Mouse (Mus musculus) retina, postnatal 1 day (tissue): Measurements from ENCODE around the gene Foxp1.

Experiments used
- DNase-seq: peaks from one replicate; pipeline ENCODE4 v3.0.0-alpha.2; 2012

The Foxp1 gene

DNA sequence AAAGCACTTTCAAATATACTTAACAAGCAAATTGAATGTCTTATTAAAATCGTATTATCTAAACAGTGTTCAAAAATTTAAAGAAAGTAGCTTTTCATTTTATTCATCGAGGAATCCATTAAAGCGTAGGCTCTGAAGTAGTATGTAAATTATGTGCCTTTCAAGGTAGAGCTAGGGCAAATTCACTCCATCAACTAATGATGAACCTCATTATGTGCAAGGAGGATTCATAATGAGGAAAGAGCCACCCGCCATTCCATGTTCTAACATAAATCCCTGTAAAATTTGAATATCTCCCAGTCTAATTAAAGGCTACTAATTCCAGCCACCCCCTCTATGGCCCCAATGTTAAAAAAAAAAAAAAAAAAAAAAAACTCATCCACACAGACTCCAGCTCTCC is 319.7 kb downstream of the Foxp1 start:
- DNase-seq: peak; percentile 30

DNA sequence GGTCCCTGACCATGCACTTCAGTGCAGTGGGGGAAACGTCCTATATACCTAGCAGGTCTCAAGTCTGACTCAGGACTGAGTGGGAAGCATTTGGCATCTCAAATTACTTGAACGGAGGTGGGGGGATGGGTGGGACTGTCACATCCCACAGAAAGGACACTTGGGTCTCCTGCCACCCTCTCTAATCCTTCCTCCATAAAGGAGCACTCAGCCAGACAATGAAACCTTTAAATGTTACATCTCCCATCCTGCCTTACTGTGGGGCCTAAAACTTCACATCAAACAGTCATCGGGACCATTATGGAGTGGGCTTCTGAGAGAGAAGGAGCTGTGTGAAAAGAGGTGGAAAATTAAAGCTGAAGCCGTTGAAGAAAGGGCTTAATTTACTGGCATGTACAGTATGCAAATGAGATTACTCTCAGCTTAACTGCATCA is 321.2 kb downstream of the Foxp1 start:
- DNase-seq: peak; percentile 73

GRCm38 (mm10) chr6:99200656-99201055 is 321.9 kb downstream of the Foxp1 start:
- peak; percentile 55 for DNase-seq

DNA sequence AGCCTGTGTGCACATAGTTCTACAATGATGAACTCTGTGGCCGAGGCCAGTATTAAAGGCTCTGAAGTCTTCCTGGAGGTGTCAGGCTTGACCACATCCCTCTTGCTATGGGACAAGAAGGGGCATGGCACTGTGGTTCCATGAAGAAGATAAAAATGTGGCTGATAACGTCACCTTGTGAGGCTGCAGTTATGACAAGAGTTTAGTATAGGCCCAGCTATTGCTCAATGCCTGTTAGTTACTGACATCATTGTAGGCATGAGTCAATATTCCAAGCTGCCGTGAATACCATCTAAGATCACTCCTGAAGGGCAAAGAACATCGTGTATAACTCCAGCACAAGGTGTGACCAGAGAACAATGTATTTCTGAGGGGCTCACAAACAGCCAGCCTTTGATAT is 323.2 kb downstream of the Foxp1 start:
- no peak for DNase-seq

DNA sequence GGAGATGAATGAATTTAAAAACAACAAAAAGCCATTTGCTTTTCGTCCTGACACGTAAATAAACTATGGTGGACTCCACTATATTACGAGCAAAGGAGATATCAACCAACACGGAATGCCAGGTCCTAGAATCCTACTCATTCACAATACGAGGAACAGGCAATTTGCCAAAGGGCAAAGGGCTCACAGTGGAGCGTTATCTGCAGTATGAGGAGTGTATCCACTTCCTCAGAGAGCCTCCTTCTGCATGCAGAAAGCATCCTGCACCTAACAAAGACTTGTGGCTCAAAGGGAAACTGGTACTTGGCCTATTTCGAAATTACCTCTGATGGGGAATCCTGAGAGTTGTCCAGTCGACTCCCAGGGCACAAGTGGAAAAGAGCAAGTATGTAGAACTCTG is 328.8 kb downstream of the Foxp1 start:
- no peak for DNase-seq

DNA sequence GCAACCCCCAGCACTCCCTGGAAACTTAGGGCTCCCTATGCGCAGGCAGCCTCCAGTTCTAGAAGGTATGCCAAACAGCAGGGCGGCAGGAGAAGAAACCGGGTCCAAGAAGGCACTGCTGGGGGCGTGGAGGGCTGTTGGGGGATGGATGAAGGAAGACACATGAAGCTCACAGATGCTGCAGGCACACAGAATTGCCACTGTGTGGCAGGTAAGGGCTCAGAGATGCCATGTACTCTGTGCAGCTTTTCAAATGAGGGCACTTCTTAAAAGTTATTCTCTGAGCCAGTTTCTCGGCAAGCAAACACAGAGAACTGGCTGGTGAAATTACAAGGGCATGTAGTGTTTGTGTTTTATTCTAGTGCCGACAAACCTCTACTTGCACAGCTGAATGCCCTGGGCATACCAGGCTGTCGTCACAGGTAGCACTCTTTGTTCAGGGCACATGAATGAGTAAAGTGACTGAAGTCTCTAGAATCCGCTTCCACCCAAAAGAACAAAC is 330.8 kb downstream of the Foxp1 start:
- DNase-seq: peak; percentile 49

DNA sequence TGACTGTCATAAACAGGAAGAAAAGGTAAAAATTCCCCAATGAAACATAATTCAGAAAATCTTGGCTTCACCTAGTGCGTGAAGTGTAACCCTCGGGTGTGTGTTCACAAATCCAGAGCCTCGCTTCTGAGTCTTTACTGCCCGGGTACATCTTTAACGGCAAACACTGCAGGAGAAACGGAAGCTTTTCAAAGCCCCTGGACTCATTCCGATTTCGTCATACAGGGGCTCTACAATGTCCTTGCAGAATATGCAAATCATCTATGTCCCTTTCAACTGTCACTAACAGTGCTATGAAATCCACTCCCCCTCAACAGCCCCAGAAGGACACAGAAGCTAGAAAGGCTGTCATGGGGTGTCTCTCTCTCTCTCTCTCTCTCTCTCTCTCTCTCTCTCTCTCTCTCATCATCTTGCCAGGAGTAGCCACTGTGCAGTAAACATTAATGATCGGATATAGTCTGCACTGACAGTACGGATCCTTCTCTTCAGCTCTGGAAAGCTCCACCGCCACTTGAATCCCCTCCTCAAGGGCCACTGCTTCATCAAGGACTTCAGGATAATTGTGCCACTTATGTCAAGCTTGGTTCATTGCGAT is 331.4 kb downstream of the Foxp1 start:
- DNase-seq: peak; percentile 47

GRCm38 (mm10) chr6:99189967-99190366 is 332.6 kb downstream of the Foxp1 start:
- DNase-seq: peak; percentile 61

- no peak for DNase-seq
Observed at GRCm38 (mm10) chr6:99188366-99189216, 333.9 kb downstream of the Foxp1 start.

DNA sequence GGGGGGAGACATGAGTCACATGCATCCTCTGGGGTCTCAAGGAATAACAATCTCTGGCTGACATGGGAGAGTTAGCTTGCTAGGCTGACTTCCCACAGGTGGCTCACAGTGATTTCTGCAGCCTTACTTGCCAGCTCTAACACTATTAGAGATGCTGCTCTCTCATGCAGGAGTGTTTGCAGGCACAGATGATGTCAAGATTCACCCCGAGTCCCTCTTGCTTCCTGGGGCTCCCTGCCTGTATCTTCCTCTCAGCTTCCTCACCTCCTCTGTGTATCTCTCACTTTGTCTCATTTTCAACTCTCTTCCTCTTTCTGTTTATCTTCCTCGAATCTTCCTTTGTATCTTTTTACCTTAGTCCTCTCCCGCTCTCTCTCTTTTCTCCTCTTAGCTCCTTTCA is 334.6 kb downstream of the Foxp1 start:
- no peak for DNase-seq

DNA sequence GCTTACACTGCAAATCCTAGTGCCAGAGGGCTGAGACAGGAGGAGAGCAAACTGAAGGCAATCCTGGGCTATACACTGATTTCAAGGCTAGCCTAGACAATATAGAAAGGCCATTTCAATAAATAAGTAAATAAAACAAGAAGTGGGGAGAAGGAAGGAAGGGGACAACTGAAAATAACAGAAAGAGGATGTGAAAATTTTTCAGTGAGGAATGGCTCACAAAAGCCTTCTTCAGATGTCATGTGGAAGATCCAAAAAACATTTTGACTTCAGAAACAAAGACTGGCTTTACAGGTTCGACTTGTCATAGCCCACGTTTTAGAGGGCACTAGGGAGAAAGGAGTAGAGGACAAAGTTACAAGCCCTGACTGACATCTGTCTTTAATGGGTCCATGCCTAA is 335.1 kb downstream of the Foxp1 start:
- DNase-seq: no peak

DNA sequence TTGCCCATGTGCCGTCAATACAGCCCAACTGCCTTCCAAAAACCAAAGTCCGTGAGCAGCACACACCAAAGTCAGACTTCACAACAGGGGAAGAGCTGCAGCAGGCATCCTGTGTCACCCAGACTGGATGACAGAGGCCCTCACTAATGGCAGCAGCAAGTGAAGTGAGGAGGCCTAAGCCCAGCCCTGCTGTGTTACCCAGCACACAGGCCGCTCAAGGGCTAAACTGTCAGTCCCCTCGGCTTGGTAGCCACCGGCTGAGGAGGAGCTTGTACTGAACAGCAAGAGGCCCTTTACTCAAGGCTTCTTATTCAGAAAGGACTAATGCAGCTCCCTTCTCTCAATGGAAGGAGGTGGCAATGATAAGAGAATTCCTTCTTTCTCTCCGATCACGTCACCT is 336.0 kb downstream of the Foxp1 start:
- no peak for DNase-seq

GRCm38 (mm10) chr6:99185797-99186196 is 336.7 kb downstream of the Foxp1 start:
- DNase-seq: no peak

DNA sequence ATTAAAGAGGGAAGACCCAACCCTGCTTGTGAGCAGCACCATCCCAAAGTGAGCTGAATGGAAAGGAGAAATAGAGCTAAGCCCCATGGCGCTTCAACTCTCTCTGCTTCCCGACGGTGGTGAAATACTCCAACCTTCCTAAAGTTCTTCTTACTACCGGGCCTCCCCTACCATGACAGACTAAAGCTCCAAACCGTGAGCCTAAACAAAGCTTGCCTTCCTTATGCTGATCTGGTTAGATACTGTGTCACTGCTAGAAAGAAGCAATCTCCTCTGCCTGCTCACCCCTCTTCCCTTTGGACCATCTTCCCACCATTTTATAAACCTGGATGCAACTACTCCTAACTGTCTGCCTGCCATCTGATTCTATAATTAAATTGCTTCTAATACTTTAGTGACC is 338.5 kb downstream of the Foxp1 start:
- DNase-seq: no peak

DNA sequence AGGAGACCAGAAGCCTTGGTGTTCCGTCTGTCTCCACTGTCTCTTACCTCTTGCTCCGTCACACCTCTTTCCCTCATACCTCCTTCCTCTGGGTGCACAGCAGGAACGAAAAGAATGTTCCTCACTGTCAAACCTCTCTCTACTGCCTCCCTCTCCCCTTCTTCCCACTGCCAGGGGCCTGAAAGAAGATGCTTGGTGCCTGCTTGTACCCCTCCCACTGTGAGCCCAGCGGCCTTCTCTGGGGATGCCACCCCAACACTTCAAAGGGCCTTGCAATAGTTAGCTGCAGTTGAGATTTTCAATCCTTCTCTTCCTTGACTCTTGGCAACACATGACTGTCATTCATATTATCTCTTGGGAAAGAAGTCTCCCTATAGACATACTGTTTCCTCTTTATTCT is 339.7 kb downstream of the Foxp1 start:
- DNase-seq: no peak

DNA sequence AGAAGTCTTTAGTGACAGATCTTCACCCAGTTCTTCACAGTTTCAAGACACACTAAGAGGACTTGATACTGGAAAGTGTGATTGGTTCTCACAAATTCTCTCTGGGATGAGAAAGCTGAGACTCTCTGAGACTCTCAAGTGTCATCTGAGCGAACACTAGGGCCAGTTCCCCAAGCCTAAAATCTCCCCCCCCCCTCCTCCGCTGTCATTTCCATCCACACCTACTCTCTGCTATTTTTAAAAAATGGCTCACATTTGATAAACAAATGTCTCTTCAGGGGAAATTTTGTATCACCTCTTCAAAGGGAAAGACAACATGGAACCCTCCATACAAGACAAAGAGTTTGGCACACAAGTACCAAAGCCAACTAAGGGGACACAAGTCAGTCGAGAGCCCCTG is 346.3 kb downstream of the Foxp1 start:
- no peak for DNase-seq

DNA sequence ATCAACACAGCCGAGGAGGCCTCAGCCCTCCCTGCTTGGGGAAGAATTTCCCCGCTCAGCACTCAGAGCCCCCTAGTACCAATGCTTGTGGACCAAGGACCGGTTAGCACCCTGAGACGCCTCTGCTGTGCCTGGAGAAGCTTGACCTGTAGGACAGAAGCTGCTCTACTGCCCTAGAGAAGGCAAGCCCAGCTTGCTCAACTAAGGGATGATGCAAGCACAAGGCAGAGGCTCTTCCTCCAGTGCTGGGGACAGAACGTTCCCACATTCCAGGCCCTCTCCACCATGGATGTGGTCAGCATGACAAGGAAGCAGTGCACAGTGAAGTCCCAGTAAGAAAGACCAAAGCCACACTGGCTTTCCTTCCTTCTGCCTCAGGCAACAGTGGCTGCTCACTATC is 347.1 kb downstream of the Foxp1 start:
- no peak for DNase-seq

- no peak for DNase-seq
Observed at GRCm38 (mm10) chr6:99173902-99174210, 348.7 kb downstream of the Foxp1 start.

DNA sequence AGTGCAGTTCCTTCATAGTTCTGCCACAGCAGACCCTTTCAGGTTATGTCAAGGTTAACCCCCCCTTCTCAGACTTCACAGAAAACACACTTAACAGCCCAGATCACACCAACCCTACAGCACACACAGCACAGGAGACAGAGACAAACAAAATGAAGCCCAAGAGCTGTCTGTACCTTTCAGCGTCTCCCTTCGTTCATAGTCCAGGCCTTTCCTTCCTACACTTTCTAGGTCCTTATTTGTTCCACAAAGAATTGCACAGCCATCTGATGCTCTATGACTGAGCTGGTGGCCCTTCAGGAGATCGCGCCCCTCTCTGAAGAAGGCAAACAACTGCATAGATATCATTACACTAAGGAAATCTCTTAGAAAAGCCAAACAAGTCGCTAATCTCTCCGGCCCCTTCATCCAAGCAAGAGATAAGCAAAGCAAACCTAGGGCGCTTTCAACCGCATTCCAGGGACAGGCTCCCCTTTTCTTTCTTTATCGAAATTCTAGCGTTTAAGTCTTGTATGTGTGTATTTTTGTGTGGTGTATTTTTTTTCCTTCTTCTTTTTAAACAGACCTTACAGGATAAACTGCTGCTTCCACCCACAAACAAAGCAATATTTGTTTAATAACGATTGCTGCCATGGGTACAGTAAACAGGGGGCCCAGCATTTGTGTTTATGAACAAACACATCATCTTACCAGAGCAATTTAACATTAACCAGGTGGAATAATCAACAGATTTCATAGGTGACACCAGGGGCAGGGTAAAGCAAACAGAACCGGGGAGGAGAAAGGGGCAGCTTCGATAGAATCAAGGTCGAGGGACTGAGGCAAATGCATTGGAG is 349.2 kb downstream of the Foxp1 start:
- no peak for DNase-seq

GRCm38 (mm10) chr6:99172589-99172986 is 349.9 kb downstream of the Foxp1 start:
- no peak for DNase-seq

GRCm38 (mm10) chr6:99171901-99172588 is 350.5 kb downstream of the Foxp1 start:
- DNase-seq: no peak

- no peak for DNase-seq
Observed at GRCm38 (mm10) chr6:99171281-99171825, 351.2 kb downstream of the Foxp1 start.

DNA sequence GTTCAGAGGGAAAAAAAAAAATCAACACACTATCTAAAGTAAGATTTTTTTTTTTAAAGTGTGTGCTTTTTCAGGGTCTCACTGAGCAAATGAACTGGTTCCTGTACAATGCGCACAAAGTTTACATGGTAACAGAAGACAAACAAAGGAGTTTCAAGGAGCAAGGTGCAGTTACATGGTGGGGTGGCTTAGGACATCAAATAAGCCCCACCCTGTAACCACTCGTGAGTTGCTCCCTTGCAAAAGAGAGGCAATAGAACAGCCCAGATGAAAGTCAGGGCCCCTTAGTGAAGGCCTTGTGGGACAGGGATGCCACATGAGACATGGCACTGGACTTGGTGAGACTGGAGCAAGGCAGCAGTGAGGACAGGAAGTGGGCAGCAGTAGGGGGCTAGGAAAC is 353.8 kb downstream of the Foxp1 start:
- DNase-seq: no peak
